Mouse (Mus musculus) T-cell, adult 2 months (primary cell): ENCODE results near the gene Gga3.

Source experiments
- DNase-seq: peaks from one replicate; pipeline ENCODE4 v3.0.0; 2022; ENCODE audit warnings: low spot score

Gga3 gene

DNA sequence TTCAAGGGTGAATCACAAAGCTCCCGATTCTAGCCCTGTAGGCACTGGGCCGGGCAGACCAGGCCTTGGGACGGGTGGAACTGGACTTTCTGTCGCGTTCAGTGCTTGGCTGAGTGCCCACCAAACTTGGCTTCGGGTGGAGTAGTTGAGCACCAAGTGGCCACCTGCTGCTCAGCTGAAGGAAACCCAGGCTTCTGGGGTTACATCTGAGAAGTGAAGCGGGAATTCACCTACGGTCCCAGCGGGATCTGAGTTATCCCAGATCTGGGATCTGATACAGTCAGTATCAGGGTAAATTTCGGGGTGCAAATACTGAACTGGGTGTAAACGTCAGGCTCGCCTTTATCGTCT lies 8.2 kb upstream of the Gga3 start:
- no peak for DNase-seq

GRCm38 (mm10) chr11:115611173-115611572 lies 7.3 kb upstream of the Gga3 start:
- no peak for DNase-seq

DNA sequence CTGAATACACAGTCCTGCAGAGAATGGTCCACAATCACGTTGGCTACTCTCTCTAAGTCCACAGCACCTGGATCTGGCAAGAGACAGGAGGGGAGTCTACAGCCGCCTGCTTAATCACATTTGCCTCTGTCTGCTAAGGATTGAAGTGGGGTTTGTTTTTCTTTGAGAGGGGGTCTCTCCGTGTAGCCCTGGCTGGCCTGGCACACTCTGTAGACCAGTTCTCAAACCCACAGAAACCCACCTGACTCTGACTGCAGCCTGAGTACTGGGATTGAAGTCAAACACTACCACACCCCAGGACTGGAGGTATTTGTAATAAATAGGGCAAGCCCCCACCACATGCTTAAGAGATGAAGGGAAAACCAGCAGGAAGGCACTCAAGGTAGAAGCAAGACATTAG lies 5.7 kb upstream of the Gga3 start:
- DNase-seq, result no peak

DNA sequence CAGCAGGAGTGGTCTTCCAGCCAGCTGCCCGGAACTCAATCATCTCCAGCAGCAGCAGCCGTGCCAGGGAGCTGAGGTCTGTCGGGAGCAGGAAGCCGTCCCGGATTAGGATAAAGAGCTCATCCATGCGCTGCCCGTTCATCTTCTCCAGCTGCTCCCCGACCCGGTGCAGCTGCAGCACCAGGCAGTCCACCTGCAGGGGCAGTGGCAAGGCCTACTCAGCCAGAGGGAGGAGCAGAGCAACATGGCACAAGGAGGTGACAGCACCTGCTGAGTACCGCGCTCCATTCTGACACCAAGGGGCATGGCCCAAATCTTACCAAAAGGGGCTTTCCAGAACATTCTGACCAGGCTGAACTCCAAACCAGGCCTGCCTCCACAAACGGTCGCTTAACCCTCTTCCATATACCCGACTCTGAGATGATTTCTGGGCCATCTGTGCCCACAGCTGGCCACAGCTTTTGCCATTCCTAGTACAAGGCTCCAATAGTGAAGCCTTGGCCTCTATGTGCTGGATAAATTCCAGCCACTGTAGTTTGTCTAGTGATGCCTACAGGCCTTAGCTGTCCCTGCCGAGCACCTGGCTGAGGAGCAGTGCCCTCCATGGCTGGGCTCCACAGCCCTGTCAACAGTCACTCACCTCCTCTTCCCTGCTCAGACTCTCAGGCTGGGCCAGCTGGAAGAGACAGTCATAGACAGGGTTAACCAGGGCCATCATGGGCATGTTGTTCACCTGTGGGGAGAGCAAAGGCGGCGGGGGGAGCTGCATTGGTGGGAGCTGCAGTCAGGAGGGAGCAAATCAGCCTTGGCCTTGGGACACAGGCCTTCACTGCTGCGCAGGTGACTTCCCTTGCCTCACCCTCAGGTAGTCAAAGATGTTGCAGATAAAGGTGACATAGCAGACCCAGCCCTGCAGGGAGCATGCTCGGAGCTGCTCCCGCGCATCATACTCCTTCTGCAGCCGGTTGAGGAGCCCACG lies 4.9 kb upstream of the Gga3 start:
- no peak for DNase-seq

GRCm38 (mm10) chr11:115606733-115607132 lies 2.9 kb upstream of the Gga3 start:
- no peak for DNase-seq

GRCm38 (mm10) chr11:115604304-115604696 lies 449 bp upstream of the Gga3 start:
- DNase-seq, result no peak

GRCm38 (mm10) chr11:115603128-115603475 lies 749 bp downstream of the Gga3 start:
- DNase-seq, result no peak

GRCm38 (mm10) chr11:115601174-115601573 lies 2.7 kb downstream of the Gga3 start:
- no peak for DNase-seq

DNA sequence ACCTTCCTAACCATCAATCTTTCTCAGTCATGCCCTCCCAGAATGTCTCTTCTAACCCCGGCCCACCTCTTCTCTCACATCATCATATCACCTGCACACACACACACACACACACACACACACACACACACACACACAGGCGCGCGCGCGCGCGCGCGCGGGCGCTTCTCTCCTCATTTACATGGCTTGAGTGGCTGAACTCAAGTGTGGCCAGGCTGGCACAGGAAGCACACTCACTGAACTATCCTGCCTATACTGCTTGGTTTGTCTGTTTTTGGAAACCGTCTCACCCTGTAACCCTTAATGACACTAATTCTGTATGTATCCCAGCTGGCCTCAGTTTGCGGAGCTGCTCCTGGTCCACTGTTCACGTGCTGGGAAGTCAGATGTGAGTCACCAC lies 3.1 kb downstream of the Gga3 start:
- DNase-seq, result no peak

- DNase-seq, result no peak
Observed at GRCm38 (mm10) chr11:115599722-115600121, 4.1 kb downstream of the Gga3 start.

- DNase-seq, result no peak
Observed at GRCm38 (mm10) chr11:115598309-115598708, 5.5 kb downstream of the Gga3 start.

GRCm38 (mm10) chr11:115595209-115595608 lies 8.6 kb downstream of the Gga3 start:
- no peak for DNase-seq

DNA sequence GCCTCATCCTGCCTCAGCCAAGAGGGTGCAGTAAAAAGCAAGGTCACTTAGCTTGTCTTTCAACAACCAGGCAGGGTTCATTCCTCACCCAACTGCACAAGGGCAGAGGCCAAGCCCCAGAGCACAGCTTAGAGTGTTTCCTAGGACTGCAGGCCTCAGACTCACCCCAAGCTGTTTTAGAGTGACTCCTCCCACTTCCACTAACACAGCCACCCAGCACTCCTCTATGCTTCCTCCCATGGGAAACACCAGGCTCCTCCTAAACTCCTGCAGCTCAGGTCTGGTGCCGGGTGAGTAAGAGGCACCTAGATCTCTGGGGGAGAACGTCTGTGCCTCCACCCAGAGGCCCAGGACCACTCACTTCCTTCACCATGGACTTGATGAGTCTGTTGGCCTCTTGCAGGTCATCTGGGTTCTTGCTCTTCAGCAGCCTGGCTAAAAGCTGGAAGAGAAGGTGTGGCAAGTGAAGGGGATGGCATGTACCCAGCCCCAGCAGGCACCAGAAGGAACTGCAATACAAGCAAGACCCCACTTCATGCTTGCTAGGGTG lies 13.2 kb downstream of the Gga3 start:
- no peak for DNase-seq

GRCm38 (mm10) chr11:115587984-115588383 lies 15.9 kb downstream of the Gga3 start:
- DNase-seq, result no peak

- DNase-seq, result no peak
Observed at GRCm38 (mm10) chr11:115586403-115586802, 17.4 kb downstream of the Gga3 start.

- no peak for DNase-seq
Observed at GRCm38 (mm10) chr11:115585573-115586100, 18.2 kb downstream of the Gga3 start.

DNA sequence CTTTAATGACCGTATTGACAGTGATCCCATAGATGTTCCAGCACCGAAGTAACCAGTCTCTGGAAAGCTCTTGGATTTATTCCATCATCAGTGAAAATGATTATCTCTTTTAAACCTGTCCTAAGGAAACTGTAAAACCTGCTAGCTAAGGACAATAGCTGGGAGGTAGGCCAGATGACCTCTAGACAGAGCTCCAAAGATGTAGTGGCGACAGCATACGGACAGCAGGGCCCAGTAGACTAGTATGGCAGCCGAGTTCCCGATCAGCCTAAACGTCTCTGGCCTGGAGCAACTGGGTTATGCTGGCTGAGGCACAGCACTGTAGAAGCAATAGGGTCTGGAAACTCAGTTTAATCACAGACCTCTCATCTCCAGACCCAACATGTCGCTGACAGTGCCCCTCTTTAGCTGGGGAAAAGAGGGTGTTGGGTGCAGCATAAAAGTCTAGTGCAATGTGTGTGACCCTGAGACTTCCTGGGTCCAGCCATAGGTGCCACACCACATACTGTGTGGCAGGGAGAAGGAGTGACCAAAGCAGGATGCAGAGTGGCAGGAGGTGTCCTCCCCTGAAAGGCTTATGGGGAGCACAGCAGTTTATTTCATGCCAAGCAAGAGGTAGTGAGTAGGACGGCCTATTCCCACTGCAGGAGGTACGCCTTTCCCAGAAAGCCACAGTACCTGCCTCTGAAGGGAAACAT lies 19.3 kb downstream of the Gga3 start:
- no peak for DNase-seq

DNA sequence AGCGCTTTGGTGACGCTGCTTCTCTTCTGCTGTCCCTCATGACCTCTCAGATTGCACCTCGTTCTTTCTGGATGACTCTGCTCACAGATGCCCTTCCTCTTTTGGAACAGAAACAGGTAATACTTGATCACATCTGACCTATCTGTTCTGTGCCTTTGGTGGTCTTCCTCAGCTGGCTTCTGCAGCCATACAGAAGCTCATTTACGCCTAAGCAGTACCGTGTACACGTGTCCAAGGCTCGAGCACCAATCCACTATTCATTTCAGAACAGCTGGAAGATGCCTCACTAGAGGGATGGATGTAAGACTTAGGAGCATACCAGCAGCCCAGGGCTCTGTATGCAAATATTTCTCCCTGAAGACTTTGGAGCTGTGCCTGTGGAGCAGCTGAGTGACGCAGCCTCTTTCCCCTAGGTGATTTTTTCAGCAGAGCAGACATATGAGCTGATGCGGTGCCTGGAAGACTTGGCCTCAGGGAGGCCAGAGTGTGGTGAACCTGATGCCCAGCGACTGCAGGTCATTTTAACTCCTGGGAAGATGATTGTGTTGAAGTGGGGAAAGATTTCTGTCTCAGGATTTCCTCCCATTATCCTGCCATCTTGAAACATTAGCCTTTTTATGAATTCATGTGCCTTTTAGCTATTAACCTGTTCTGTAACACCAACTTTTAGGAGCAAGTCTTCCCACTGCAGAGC lies 20.8 kb downstream of the Gga3 start:
- DNase-seq, result no peak

DNA sequence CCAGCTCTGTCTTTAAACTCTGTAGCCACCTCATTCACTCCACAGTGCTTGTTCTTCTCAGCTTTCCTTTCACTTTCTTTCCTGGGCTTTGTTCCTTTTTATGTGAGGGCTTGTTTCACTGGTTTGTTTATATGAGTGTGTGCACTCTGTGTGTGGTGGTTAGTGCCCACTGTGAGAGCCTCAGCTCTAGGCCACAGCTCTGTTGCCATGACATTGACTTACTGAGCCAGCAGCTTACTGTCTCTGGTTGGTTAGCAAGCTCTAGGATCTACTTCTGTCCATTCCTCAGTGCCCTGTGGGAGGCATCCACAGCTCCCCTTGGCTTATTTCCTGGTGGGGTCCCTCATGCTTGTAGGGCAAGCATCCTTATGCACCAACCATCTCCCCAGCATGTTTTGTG lies 24.8 kb downstream of the Gga3 start:
- DNase-seq, result no peak

DNA sequence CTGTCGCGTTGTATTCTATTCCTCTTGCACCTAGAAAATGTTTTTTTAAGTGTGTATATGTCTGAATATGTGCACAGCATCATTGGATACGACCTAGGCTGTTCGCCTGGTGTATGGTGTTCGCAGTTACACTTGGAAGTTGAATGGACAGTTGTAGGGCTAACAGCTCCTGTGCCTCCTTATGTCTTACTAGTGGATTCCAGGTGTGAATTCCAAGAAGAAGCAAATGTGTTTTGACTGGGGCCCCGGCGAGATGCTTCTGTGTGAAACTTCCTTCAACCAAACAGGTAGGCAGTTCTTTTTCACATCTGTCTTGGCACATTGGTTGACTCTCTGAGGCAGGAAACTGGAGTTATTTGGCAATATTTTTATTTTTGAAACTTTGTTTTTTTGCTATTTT lies 38.9 kb downstream of the Gga3 start:
- no peak for DNase-seq

DNA sequence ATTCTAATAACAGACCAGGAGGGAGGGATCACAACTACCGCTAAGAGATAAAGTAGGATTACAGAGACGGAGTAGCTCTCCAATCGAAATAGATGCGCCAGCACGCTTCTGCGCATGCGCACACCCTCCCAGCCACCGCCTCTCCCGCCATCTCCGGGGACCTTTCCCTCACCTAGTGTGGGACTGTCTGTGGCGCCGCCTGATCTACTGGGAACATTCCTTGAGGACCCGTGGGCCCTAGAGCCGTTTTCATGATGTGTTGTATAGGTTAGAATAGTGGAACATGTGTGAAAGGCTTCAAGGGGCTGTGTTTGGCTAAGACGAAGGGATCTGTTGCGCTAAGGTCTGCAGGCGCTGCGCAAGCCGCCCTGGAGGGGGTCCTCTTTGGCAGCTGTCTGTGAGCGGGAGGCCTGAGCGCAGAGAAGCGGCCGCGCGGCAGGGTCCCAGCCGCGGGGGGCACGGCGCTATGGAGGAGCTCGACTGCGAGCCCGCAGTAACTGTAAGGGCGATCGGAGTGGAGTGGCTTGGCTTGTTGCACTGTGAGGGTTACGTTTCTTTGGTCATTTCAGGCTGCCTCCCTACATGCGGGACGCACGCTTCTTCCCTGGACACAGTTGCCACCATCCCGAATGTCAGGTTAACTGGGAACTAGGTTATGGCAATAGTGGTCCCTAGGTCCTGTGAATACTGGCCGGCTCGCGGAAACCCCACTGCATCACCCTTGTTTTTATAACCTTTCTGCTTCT lies 39.6 kb downstream of the Gga3 start, which contains the start of gene Nup85:
Nup85 (plus strand) TSS at position 371 of the 746 bp plus-strand sequence.
- DNase-seq, result peak; percentile 96
